Mouse (Mus musculus) Patski (cell line): Measurements from ENCODE around the gene Tnfsf11. TPM values are rescaled to one million over a fixed set of nuclear protein-coding genes. Genes with fewer than 3 reads are reported as not detected.

Experiments used
- ATAC-seq: fragments of 100-300 bp; one replicate; pipeline ENCODE4 v1.8.0; 2021
- CTCF ChIA-PET: fragments of 350-600 bp; sonication (Branson Sonifier 250); formaldehyde crosslinking; loops from one replicate; lab custom pipeline; 2022; ENCODE audit warnings: inconsistent platforms; lab: Charles Lee
- POLR2A ChIA-PET: fragments of 350-600 bp; sonication (Branson Sonifier 250); formaldehyde crosslinking; loops from one replicate; lab custom pipeline; 2022; ENCODE audit warnings: antibody characterized with exemption, inconsistent platforms; lab: Charles Lee
- DNase-seq: peaks from one replicate; pipeline ENCODE4 v3.0.0-alpha.2; 2011; ENCODE audit warnings: low read depth, low spot score
- H3K27me3 ChIP-seq: fragments of 371-371 bp; one replicate; pipeline ENCODE4 v1.5.1; 2021
- CTCF ChIP-seq: fragments of 100-300 bp; IDR thresholded peaks from one replicate; pipeline ENCODE4 v1.5.1; 2021
- in situ Hi-C: fragments of 300-500 bp; cut with MboI; formaldehyde crosslinking; loops from 3 replicates; pipeline ENCODE4 v1.11.1; 2018; ENCODE audit warnings: low pct_unique_long_range_greater_than_20kb, mixed read lengths
- polyA plus RNA-seq: library from polyadenylated mRNA; unstranded; gene quantifications from one replicate; pipeline ENCODE4 v1.2.3, GENCODE M21; 2021

The Tnfsf11 gene
- polyA plus RNA-seq, 1 experiment from 2014 or later, result not detected

DNA sequence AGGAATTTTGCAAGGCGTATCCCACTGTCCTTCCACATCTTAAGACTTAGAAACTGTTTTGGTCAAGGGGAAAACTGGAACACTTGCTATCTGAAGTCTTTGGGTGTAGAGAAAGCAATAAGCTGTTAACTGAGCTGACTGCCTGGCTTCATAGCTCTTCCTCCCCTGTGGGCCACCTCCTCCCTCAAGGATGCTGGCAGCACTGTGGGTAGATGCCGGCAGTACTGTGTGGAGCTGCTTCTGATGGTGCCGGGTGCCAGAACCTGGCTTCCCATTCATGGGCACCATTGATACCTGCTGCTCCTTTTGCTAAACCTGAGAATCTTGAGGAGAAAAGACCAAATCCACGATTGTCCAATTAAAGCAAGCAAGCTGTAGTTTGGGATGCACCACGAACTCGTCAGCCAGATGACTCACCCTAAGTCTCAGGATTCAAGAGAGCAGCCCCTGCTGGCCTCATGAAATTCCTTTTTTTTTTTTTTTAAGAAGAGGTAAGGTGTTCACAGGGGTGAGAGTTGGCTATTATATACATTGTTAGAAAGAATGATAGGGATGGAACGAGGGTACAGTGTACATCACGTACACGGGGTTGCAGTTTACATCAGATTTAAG is 17.8 kb downstream of the Tnfsf11 start:
- ChIA-PET POLR2A (no interaction called here), CTCF (interaction anchor here (0.9 to 3.2 kb wide), 2 partner anchors 11 to 193 kb away, joined by 4 to 14 read pairs; no protein-coding TSS in a partner anchor)
- H3K27me3 ChIP-seq, result no peaks in the 10 kb centered on the region
- no peak for TF ChIP-seq CTCF
- no peak for DNase-seq
- in situ Hi-C loops, result loop anchor here (5.0 kb wide), 2 partner anchors 192 to 1148 kb away; no protein-coding TSS in a partner anchor
- no peak for ATAC-seq

DNA sequence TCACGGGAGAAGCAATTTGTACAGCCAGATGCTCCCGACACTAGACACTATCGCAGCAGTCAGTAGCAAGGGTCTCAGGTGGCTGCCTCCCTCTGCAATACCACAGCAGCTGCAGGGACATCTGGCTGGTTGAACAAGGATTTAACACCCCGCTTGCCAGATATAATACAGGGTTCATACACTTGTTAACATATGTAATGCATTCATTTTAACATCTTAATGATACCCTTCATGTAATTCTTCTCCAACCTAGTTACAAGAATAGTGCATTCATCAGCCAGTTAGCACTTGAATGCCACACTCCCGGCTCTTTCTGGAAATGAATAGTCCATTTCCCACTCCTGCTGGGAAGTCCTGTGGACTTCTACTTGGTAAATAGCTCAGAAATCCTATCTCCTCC is 18.9 kb downstream of the Tnfsf11 start:
- in situ Hi-C loops, result loop anchor here (5.0 kb wide), 2 partner anchors 193 to 1147 kb away; no protein-coding TSS in a partner anchor

DNA sequence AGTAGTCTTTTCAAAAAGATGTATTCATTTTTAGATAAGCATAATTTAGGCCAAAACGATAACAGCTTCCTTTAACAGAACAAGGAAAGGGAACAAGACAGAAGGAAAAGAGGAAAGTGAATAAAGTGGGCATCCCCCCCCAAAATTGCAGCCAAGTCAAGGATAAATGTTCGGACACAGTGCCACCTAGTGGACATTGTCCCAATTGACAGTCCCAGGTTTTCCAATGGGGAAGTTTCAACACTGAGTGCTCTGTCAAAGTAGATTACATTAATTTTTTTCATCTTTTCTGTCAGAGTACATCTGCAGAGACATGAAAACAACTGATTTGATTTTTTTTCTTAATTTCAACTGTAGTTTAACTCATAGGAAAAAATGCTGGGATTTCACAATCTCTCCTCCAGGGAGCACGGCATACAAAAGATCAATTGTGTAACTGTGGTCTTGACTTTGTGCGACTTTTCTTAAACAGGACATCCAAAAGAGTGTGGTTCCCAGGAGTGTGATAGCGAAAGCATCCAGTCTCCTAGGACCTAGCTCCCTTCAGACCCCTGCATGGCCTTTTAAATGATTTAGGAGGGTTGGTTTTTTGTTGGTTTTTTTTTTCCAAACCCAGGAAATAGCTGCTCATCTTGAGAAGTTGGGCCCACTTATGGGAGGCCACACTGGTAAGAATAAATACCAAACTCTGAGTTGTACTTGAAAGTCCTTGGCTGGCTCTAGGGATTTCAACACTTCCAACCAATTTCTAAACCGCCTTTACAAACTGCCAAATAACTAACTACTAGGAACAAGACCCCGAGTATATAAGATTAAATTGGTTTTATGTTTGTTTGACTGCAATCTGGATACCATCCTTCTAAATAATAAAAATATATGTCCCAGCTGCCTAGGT is 19.7 kb downstream of the Tnfsf11 start:
- DNase-seq (no peak), ATAC-seq (no peak)
- in situ Hi-C loops, result loop anchor here (5.0 kb wide), 2 partner anchors 194 to 1146 kb away; no protein-coding TSS in a partner anchor
- POLR2A ChIA-PET, result no interaction called here
- peak; percentile 84 for TF ChIP-seq CTCF
- H3K27me3 ChIP-seq, result peaks cover 3% of the 10 kb centered on the region
- CTCF ChIA-PET, result interaction anchor here (1.3 to 1.8 kb wide), 3 partner anchors 11 to 121 kb away, joined by 3 to 7 read pairs (median 4); no protein-coding TSS in a partner anchor

More for the DNA sequence above, 18.9 kb downstream of the Tnfsf11 start:
- no peak for TF ChIP-seq CTCF
- CTCF ChIA-PET, result interaction anchor here (1.7 kb wide), 1 partner anchor 13 kb away, joined by 7 read pairs; no protein-coding TSS in a partner anchor
- no peak for DNase-seq
- ATAC-seq, result no peak
- H3K27me3 ChIP-seq, result peaks cover 3% of the 10 kb centered on the region
- POLR2A ChIA-PET, result no interaction called here

DNA sequence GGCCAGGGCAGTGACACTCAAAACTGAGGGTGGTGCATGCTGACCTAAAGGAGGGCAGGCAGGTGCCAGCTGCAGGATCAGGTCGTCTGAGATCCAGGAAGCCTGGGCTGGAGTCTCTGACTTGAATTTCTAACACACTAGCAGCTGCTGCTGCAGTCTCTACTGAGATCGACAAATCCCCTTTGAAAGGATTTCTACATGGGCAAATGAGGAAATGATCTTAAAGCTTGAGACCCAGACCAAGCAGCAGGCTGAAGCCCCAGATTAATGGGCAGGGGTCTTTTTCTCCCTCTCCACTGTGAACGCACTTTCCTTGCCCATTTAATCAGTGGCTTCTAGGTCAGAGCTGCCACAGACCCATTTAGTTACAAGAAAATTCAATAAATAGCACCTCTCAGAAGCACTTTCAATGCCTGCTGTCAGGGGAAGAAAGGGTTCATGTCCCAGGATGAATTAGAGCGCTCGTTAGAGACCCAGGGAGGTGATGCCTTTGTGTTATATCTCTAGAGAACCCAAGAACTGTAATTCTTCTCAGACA is 21.8 kb downstream of the Tnfsf11 start:
- no peak for DNase-seq
- ATAC-seq, result no peak
- in situ Hi-C loops, result loop anchor here (5.0 kb wide), 2 partner anchors 196 to 1144 kb away; no protein-coding TSS in a partner anchor
- CTCF ChIA-PET, result interaction anchor here (1.8 kb wide), 1 partner anchor 123 kb away, joined by 4 read pairs; no protein-coding TSS in a partner anchor
- POLR2A ChIA-PET, result no interaction called here
- H3K27me3 ChIP-seq, result peaks cover 9% of the 10 kb centered on the region
- TF ChIP-seq CTCF, result no peak

DNA sequence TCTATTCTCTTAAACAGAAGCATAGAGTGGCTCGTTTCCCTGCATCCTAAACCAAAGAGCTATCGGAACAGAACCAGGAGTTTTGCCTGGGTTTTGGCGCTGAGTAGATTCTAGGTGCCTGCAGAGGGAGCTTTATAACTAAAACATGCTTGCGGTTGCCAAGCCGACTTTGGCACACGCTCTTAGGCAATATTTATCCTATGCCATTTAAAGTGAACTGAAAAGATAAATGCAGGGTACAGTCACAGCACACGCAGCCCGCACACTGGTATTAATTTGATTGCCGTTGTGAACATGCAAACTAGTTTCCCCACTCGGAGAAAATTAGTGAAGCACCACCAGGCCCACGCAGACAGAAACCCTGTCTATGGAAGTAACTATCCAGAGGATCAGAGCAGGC is 25.4 kb downstream of the Tnfsf11 start:
- peaks cover 35% of the 10 kb centered on the region for H3K27me3 ChIP-seq
- in situ Hi-C loops, result no loop called here
- no peak for DNase-seq
- ChIA-PET CTCF (interaction anchor here (0.9 kb wide), 1 partner anchor 9 kb away, joined by 4 read pairs; no protein-coding TSS in a partner anchor), POLR2A (no interaction called here)
- ATAC-seq, result no peak
- no peak for TF ChIP-seq CTCF

DNA sequence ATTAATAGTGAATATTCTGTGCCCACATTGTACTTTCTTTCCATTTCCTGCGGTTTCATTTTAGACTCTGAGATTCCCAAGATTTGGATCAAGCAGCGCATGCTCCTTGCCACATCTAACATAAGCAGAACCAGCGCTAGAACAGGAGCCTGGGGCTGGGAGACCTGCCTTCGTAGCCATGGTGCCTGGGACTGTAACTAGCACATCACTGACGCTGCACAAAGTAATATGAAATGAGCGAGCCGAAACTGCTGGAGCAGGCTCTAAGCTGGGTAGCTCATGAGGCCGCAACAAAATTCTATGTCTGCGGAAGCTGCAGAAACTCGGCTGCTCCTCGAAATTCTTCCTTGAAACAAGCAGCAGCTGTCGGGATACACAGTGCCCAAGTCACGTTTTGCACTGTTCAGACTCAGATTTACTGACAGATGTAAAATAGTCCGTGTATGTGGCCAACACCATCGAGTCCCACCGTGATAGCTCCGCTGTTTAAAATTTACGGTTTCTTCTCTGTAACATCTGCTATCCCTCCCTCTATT is 31.4 kb downstream of the Tnfsf11 start:
- POLR2A ChIA-PET, result no interaction called here
- TF ChIP-seq CTCF, result no peak
- in situ Hi-C loops, result no loop called here
- CTCF ChIA-PET, result interaction anchor here (1.0 kb wide), 2 partner anchors 11 to 74 kb away, joined by 3 read pairs; no protein-coding TSS in a partner anchor
- ATAC-seq (no peak), DNase-seq (no peak)
- H3K27me3 ChIP-seq, result peaks cover 39% of the 10 kb centered on the region

DNA sequence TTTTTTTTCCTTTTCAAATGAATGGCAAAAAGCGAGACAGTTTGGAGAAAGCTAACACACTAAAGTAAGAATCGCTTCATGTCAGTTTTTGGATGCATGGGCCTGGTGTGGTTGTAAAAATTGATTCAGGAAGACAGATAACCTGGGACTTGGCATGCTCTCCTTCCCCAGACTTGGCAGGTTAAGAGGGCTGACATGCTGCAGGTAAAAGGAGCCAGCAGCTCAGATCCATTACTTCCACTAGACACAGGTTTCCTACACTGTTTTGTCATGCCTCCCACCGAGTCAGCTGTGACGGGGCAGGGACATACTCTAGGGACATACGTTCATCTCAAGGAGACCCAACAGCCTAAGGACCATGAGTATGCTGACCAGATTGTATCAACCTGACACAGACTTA is 33.0 kb downstream of the Tnfsf11 start:
- peaks cover 28% of the 10 kb centered on the region for H3K27me3 ChIP-seq
- in situ Hi-C loops, result no loop called here
- CTCF ChIA-PET, result interaction anchor here (2.0 kb wide), 1 partner anchor 10 kb away, joined by 5 read pairs; no protein-coding TSS in a partner anchor
- ATAC-seq (no peak), DNase-seq (no peak)
- TF ChIP-seq CTCF, result no peak
- POLR2A ChIA-PET, result no interaction called here

DNA sequence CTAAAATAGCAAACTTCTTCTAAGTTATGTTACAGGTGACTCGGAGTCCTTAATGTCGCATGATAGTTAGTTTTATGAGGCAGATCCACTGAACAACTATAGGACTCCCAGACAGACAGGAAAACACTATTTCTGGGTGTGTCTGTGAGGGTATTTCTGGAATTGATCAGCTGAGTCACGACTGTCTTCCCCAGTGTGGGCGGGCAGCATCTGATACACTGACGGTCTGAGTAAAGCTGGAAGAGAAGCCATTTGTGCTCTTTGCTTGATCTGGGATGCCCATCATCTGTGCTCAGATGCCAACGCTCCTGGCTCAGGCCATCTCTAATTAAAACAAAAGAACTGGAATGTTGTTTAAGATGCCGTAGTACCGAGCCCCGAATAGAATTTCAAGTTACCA is 33.7 kb downstream of the Tnfsf11 start:
- CTCF ChIA-PET, result interaction anchor here (0.9 to 2.0 kb wide), 7 partner anchors 8 to 1131 kb away, joined by 3 to 5 read pairs (median 3); no protein-coding TSS in a partner anchor
- POLR2A ChIA-PET, result no interaction called here
- no peak for ATAC-seq
- no peak for DNase-seq
- no peak for TF ChIP-seq CTCF
- H3K27me3 ChIP-seq, result peaks cover 22% of the 10 kb centered on the region
- in situ Hi-C loops, result no loop called here

DNA sequence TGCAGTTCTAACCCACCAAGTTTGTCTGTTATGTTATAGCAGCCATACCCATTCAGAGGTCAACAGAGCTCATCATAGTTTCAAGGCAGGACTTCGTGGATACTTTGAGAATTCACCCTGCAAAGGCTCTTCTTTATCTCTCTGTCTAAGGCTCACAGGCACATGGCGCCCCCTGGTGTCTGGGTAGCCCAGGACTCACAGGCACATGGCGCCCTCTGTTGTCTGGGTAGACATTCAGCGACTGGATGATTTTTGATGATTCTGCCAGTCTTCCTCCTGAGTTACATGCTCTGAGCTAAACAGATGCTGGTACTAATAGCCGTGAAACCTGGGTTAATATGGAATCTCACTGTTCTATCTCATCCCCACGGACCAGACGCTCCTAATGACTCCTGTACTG is 34.3 kb downstream of the Tnfsf11 start:
- no peak for DNase-seq
- in situ Hi-C loops, result no loop called here
- POLR2A ChIA-PET, result no interaction called here
- ATAC-seq, result no peak
- peaks cover 17% of the 10 kb centered on the region for H3K27me3 ChIP-seq
- peak; percentile 96 for TF ChIP-seq CTCF
- CTCF ChIA-PET, result interaction anchor here (0.8 to 2.0 kb wide), 10 partner anchors 8 to 1130 kb away, joined by 3 to 5 read pairs (median 3); no protein-coding TSS in a partner anchor

DNA sequence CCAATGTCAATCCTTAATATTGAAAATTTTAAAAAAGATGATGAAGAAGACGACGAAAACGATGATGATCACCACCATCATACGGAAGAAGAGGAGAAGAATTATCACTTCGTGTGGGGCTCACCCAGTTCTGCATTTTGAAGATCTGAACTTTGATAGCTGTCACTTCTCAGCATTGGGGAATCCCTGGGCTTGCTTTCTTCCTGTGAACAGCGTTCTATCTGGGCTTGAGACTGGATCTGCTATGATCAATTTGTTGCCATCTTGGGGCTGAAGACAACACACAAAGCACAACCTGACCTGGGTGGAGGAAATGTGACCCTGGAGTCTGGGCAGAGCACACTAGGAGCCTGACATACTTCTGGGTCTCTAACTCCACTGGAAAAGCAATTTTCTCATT is 43.0 kb downstream of the Tnfsf11 start:
- peaks cover 22% of the 10 kb centered on the region for H3K27me3 ChIP-seq
- CTCF ChIA-PET, result interaction anchor here (1.3 kb wide), 1 partner anchor 9 kb away, joined by 5 read pairs; no protein-coding TSS in a partner anchor
- POLR2A ChIA-PET, result no interaction called here
- in situ Hi-C loops, result no loop called here
- no peak for TF ChIP-seq CTCF
- DNase-seq, result no peak
- no peak for ATAC-seq
